Mouse (Mus musculus): Measurements from ENCODE around the gene Ly6g6f.

DNA sequence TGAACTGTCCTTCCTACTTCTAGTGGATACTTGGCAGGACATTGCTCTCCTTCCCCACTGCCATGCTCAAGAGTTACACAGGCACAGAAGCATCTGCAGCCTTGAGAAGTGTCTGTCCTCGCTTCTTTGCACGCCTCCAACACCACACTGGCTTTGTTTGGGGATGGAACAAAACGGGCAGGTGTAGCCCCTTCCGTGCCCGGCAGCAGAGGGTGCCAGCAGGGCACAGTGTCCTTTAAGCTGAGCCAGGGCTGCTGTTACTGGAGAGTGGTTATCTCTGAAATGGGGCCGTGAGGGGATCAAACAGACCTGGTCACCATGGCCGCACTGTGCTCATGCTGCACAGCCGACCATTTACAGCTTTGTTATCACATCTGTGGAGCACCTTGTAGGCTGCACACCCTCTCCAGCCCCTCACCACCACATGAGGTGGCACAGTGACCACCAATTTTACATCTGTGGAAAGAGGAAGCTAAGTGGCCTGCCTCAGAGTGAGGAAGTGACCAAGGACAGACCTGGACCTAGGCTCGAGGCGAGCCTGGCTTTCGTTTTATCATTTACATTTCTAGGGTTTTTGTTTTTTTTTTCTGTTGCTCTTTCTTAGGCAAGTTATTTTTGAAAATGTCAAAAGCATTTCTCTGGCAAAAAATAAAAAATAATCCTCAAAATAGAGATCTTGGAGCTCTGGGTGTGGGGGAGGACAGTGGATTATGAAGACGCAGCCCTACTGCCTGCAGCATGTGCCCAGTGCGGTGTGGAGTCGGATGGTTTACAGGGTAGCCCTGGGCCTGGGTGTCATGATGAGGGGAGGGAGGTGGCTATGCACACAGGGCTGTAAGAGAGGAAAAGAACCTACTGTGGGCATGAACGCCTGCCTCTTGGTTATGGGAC lies 9.3 kb upstream of the Ly6g6f start:
- TF ChIP-seq CTCF (IDR thresholded peaks at IDR 0.05; ENCODE audit: borderline replicate concordance, control insufficient read depth, extremely low read depth, insufficient read depth, low read length, poor library complexity) (no peak), POLR2A (IDR thresholded peaks at IDR 0.05; ENCODE audit: control insufficient read depth, extremely low read depth, insufficient read depth, low read length, poor library complexity) (no peak)
